27 mouse cellular contexts compared by ENCODE assay signal in the genomic region with DNA sequence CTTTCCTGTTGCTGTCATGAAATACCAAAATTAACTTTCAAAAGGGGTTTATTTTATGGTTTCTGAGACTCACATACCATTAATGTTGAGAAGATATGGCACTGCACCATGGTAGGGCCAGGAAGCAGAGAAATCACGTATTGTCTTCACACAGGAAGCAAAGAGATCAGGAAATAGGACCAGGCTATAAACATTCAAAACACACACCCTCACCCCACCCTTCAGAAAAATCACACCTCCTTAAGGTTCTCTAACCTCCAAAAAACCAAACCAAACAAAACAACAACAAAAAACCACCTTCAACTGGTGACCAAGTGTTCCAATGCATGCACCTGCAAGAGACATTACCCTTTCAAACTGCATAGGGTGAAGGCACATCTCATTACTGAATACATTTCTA. TPM values are rescaled to one million over a fixed set of nuclear protein-coding genes. Genes with fewer than 3 reads are reported as not detected.
DNase-seq lines count a peak whose midpoint lies in the region; ATAC-seq lines count a peak whose summit lies in the region.
"Had no signal": no experiment of that assay in that cellular context is flagged by ENCODE, and none has a peak within 500 bp of the region (broad histone marks: within the 10 kb centered on the region; RNA-seq: fewer than 3 reads in every experiment).

No protein-coding gene starts in this region.

- H3K4me1 ChIP-seq in hindbrain, embryonic 13.5 days (replicated peaks) = no peaks in the 10 kb centered on the region
- H3K4me1 ChIP-seq: embryonic facial prominence, embryonic 13.5 days; embryonic facial prominence, embryonic 15.5 days; forebrain, embryonic 10.5 days; forebrain, embryonic 12.5 days had no signal

- H3K9me3 ChIP-seq in hindbrain, embryonic 13.5 days = no peaks in the 10 kb centered on the region
- H3K9me3 ChIP-seq: embryonic facial prominence, embryonic 15.5 days; forebrain, embryonic 10.5 days; forebrain, embryonic 12.5 days had no signal

- peak; percentile 51 for DNase-seq in induced T-regulatory cell, adult 2 months (ENCODE audit: low read depth)
- no peak for DNase-seq in right cerebral cortex, adult 18-20 months
- no peak for DNase-seq in right cerebral cortex, postnatal 25 days
- DNase-seq: adrenal gland, adult 2 months; adrenal gland, postnatal 10 days; adrenal gland, postnatal 25 days; cerebellum, adult 11 months; cerebellum, adult 18-20 months; cerebellum, adult 8-10 months; cerebellum, adult 9-11 months; cerebellum, postnatal 14 days; cerebellum, postnatal 36 days; embryo, embryonic 11 days had no signal

- H3K9ac ChIP-seq in hindbrain, embryonic 13.5 days = no peak overlapping the region
- H3K9ac ChIP-seq: embryonic facial prominence, embryonic 13.5 days; embryonic facial prominence, embryonic 15.5 days; forebrain, embryonic 12.5 days had no signal

- 84% methylated on average over 1 of the region's 1 CpGs for WGBS in hindbrain, embryonic 13.5 days

- H3K27ac ChIP-seq in hindbrain, embryonic 13.5 days = no peak overlapping the region
- H3K27ac ChIP-seq: embryonic facial prominence, embryonic 13.5 days; embryonic facial prominence, embryonic 15.5 days; forebrain, embryonic 10.5 days; forebrain, embryonic 12.5 days had no signal

- H3K36me3 ChIP-seq in hindbrain, embryonic 13.5 days = no peaks in the 10 kb centered on the region
- H3K36me3 ChIP-seq: embryonic facial prominence, embryonic 13.5 days; embryonic facial prominence, embryonic 15.5 days; forebrain, embryonic 10.5 days; forebrain, embryonic 12.5 days; G1E had no signal

- no peaks in the 10 kb centered on the region for H3K27me3 ChIP-seq in hindbrain, embryonic 13.5 days
- H3K27me3 ChIP-seq: CH12.LX; embryonic facial prominence, embryonic 13.5 days; embryonic facial prominence, embryonic 15.5 days; forebrain, embryonic 12.5 days; Patski had no signal

- H3K4me2 ChIP-seq in hindbrain, embryonic 13.5 days = no peak overlapping the region
- H3K4me2 ChIP-seq: embryonic facial prominence, embryonic 13.5 days; embryonic facial prominence, embryonic 15.5 days; forebrain, embryonic 12.5 days had no signal

- no peak overlapping the region for H3K4me3 ChIP-seq in hindbrain, embryonic 13.5 days
- H3K4me3 ChIP-seq: embryonic facial prominence, embryonic 13.5 days; embryonic facial prominence, embryonic 15.5 days; erythroblast, embryonic 14.5 days; forebrain, embryonic 10.5 days; forebrain, embryonic 12.5 days had no signal

- ATAC-seq in CD4-positive, CD25-positive, alpha-beta regulatory T cell, adult 4 months = peak; percentile 46
- ATAC-seq in megakaryocyte, adult 5-6 weeks (ENCODE audit: poor library complexity, severe bottlenecking) = peak; percentile 42; the same call in 1 of the 2 replicates
- ATAC-seq in granulocyte monocyte progenitor cell, adult 5-6 weeks (replicated peaks; ENCODE audit: poor library complexity, severe bottlenecking) = no peak
- no peak for ATAC-seq in hindbrain, embryonic 13.5 days (ENCODE audit: low FRiP score)
- ATAC-seq: forebrain, embryonic 14.5 days; forebrain, embryonic 16.5 days; Patski had no signal

RNA-seq across cellular contexts. Expression of gene Rap2a, which starts 41.7 kb away (rescaled TPM):
- polyA plus RNA-seq in CD4-positive, CD25-positive, alpha-beta regulatory T cell, adult 4 months (2017; shearing (Covaris generic)) = 1 to 10 TPM in 1 of 2 experiments, under 1 TPM in 1; 0.89 to 1.2 TPM
- total RNA-seq in megakaryocyte, adult 5-6 weeks (2015) = 33.0 and 37.6 TPM in 2 replicates
- total RNA-seq in megakaryocyte, adult 5-6 weeks (2017) = 23.4 and 24.0 TPM in 2 replicates
- total RNA-seq in granulocyte monocyte progenitor cell, adult 5-6 weeks (2014; fragmentation: Nextera tagmentation) = 5.6 and 10.7 TPM in 2 replicates
- total RNA-seq in granulocyte monocyte progenitor cell, adult 5-6 weeks (2017) = 6.1 and 6.3 TPM in 2 replicates
- 13.6 and 15.7 TPM in 2 replicates for polyA plus RNA-seq in hindbrain, embryonic 13.5 days (2015; fragmentation: Nextera tagmentation; extraction: Ambion mirVana)

Comparison
In these comparisons a context has a peak if more than half of its experiments do, and no peak if none do; other contexts are left out.
1. ATAC-seq: peak in CD4-positive, CD25-positive, alpha-beta regulatory T cell, adult 4 months (single experiment) and megakaryocyte, adult 5-6 weeks (single experiment); none in granulocyte monocyte progenitor cell, adult 5-6 weeks (single experiment) and hindbrain, embryonic 13.5 days (single experiment).